Mouse (Mus musculus): ENCODE results near the gene Nell2.

DNA sequence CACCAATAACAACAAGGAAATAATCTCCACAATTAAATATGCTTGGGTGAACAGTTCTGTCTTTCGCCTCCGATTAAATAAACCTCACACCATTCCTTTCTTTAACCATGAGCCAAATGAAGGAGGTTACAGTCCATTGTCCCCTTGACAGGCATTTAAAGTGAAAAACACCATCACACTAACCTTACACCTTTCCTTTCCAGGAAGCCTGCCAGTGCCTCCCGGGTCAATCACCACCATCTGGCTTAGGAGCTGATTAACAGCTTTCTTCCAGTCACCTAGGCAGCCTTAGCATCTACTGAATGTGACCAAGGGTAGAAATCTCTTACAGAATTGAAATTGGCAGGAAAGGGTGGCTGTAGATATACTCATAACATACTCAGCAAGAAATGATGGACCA is 371.5 kb downstream of the Nell2 start:
- no peak for TF ChIP-seq POLR2A (IDR thresholded peaks at IDR 0.05; ENCODE audit: borderline replicate concordance, extremely low read depth, low read depth, low read length)
- TF ChIP-seq CTCF (IDR thresholded peaks at IDR 0.05; ENCODE audit: insufficient read depth, low read length), result no peak
